Mouse (Mus musculus): ENCODE measurements around the gene Syde2.

DNA sequence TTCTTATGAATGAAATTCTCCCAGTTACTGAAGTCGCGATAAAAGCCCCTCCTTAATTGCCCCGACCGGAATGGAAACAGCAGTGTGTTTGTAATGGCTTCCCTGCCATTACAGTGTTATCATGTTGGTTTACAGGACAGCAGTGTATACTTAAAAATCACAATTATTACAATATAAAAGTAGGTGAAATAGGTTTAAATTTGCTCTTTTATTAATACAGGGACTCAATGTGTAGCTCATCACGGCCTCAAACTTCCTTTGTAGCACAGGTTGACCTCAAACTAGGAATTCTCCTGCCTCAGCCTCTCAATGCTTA is 36.9 kb upstream of the Syde2 start:
- no peak for TF ChIP-seq CTCF (IDR thresholded peaks at IDR 0.05; ENCODE audit: low read depth)
- TF ChIP-seq EP300 (IDR thresholded peaks at IDR 0.05; ENCODE audit: low read depth): no peak
